Comparison of ENCODE assay signal across 30 mouse cellular contexts in genomic region chr14:71142465-71142864, GRCm38 (mm10).
"Had no signal": no experiment of that assay in that cellular context is flagged by ENCODE, and none has a peak within 500 bp of the region (broad histone marks: within the 10 kb centered on the region; RNA-seq: fewer than 3 reads in every experiment).

No protein-coding gene starts in this region.

- H3K27ac ChIP-seq: left cerebral cortex, adult 2 months; limb, embryonic 10.5 days; limb, embryonic 12.5 days; limb, embryonic 13.5 days; limb, embryonic 15.5 days; liver, embryonic 12.5 days; liver, embryonic 13.5 days; liver, embryonic 14.5 days; liver, embryonic 15.5 days; lung, embryonic 15.5 days; macrophage; midbrain, embryonic 10.5 days; midbrain, embryonic 12.5 days; midbrain, embryonic 13.5 days; midbrain, embryonic 15.5 days had no signal

- ATAC-seq: liver, embryonic 12.5 days; liver, postnatal 0 days; lung, postnatal 0 days; midbrain, embryonic 13.5 days; midbrain, embryonic 15.5 days; midbrain, embryonic 16.5 days had no signal

- DNase-seq: left cerebral cortex, postnatal 4 days; liver; liver, embryonic 13.5 days; liver, postnatal 0 days; lung, adult 18-20 months; lung, adult 2 months; lung, embryonic 14.5 days; lung, postnatal 10 days; lung, postnatal 14 days; lung, postnatal 36 days; lung, postnatal 4 days; midbrain, embryonic 14.5 days had no signal

- H3K27me3 ChIP-seq: limb, embryonic 12.5 days; limb, embryonic 13.5 days; limb, embryonic 15.5 days; liver, embryonic 12.5 days; liver, embryonic 13.5 days; liver, embryonic 15.5 days; lung, embryonic 15.5 days; midbrain, embryonic 12.5 days; midbrain, embryonic 13.5 days; midbrain, embryonic 15.5 days had no signal

- H3K4me3 ChIP-seq: left cerebral cortex, adult 2 months; limb, embryonic 10.5 days; limb, embryonic 12.5 days; limb, embryonic 13.5 days; limb, embryonic 15.5 days; liver, embryonic 12.5 days; liver, embryonic 13.5 days; liver, embryonic 15.5 days; lung, embryonic 15.5 days; megakaryocyte, embryonic 14.5 days; midbrain, embryonic 10.5 days; midbrain, embryonic 12.5 days; midbrain, embryonic 13.5 days; midbrain, embryonic 15.5 days; myocyte had no signal

- H3K9me3 ChIP-seq: limb, embryonic 10.5 days; limb, embryonic 13.5 days; limb, embryonic 15.5 days; liver, embryonic 12.5 days; liver, embryonic 13.5 days; liver, embryonic 15.5 days; lung, embryonic 15.5 days; midbrain, embryonic 10.5 days; midbrain, embryonic 12.5 days; midbrain, embryonic 13.5 days; midbrain, embryonic 15.5 days had no signal

- H3K9ac ChIP-seq: limb, embryonic 12.5 days; limb, embryonic 13.5 days; limb, embryonic 15.5 days; liver, embryonic 12.5 days; liver, embryonic 13.5 days; liver, embryonic 14.5 days; liver, embryonic 15.5 days; liver, postnatal 0 days; lung, embryonic 14.5 days; lung, embryonic 15.5 days; midbrain, embryonic 12.5 days; midbrain, embryonic 13.5 days; midbrain, embryonic 15.5 days had no signal

- H3K4me1 ChIP-seq: limb, embryonic 10.5 days; limb, embryonic 12.5 days; limb, embryonic 13.5 days; limb, embryonic 15.5 days; liver, embryonic 12.5 days; liver, embryonic 13.5 days; liver, embryonic 15.5 days; lung, embryonic 15.5 days; megakaryocyte, embryonic 14.5 days; midbrain, embryonic 10.5 days; midbrain, embryonic 12.5 days; midbrain, embryonic 13.5 days; midbrain, embryonic 15.5 days had no signal

- H3K36me3 ChIP-seq: limb, embryonic 10.5 days; limb, embryonic 12.5 days; limb, embryonic 13.5 days; limb, embryonic 15.5 days; liver, embryonic 12.5 days; liver, embryonic 13.5 days; liver, embryonic 15.5 days; lung, embryonic 15.5 days; midbrain, embryonic 10.5 days; midbrain, embryonic 12.5 days; midbrain, embryonic 13.5 days; midbrain, embryonic 15.5 days had no signal
